Mouse (Mus musculus) testis, postnatal 10 days (tissue): ENCODE results near the gene Sox6.
A peak's percentile ranks its signal among the peaks of the same experiment; 100 is the strongest.

Experiments used
- DNase-seq: peaks from one replicate; pipeline ENCODE4 v3.0.0; 2021; ENCODE audit warnings: low spot score

Sox6 gene

GRCm38 (mm10) chr7:115830938-115831873 is 207.4 kb downstream of the Sox6 start:
- DNase-seq = peak; percentile 57

GRCm38 (mm10) chr7:115830366-115830765 is 208.2 kb downstream of the Sox6 start:
- no peak for DNase-seq

- DNase-seq = no peak
These were observed 208.8 kb downstream of the Sox6 start for GRCm38 (mm10) chr7:115829756-115830155.

DNA sequence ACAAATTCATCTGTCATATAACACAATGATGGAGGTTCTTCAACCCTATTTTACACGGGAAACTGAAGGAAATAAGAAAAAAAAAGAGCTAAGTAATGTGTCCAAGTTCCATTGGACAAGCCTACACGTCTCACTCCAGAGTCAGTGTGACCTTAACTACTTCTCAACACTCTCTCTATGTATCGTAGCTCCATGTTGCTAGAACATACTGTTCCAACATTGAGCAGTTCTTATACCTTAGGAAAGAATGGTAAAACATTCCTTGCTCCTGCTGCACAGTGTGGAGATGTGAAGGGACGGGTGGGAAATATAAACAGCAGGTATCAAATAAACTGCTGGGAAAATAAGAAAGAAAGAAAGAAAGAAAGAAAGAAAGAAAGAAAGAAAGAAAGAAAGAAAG is 209.3 kb downstream of the Sox6 start:
- DNase-seq = no peak

- DNase-seq = no peak
These were observed 213.3 kb downstream of the Sox6 start for GRCm38 (mm10) chr7:115825295-115825694.

- no peak for DNase-seq
These were observed 213.9 kb downstream of the Sox6 start for GRCm38 (mm10) chr7:115824621-115825256.

DNA sequence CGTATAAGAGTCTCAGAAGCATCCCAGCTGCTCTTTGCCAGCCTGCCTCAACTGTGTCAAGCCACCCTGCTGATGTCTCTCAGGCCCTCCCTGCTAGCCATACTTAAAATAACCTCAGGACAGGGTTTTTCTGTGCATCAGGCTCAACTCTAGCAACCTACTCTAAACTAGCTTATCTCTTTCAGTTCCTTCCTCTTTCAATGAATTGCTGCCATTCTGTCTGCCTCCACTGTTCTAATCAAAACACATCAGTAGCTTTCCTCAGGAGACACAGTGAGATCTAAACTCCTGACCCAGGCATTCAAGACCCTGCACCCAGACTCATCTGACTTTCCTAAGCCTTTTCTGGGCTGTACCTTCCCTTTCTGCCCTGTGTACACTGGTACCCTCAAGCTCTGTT is 219.5 kb downstream of the Sox6 start:
- no peak for DNase-seq

- DNase-seq = no peak
These were observed 235.3 kb downstream of the Sox6 start for GRCm38 (mm10) chr7:115803256-115803655.

GRCm38 (mm10) chr7:115794139-115794858 is 244.3 kb downstream of the Sox6 start:
- no peak for DNase-seq

- DNase-seq = no peak
These were observed 245.8 kb downstream of the Sox6 start for GRCm38 (mm10) chr7:115792841-115793240.

DNA sequence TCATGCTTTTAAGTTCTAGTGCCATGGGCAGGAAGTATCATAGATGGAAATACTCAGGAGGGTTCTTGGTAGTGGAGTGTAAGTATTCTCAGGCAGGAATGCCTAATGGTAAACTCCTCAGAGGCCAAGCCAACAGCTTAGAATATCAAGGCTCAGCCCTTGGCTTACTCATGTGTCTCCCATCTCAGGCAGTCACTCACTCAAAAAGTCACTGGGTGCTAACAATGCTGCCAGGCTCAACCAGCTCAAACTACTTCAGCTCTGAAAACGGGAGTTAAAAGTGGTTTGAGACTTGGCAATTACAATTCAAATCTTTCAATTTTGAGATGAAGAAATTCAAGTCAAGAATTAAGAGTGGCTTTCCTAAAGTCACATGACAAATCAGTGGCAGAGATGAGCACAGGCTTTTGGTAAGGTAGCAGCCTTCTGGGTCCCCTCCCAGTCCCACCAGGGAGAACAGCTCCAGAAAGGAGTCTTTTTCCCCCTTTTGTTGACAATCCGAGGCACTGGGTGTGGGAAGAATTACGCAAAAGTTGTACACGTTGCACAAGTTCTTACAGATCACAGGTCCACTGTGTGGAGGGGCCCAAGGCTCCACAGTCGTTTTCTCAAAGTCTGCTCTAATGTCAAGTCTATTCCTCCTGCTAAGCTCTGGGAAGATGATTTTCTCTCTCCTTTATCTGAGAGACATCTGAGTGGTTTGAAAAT is 249.3 kb downstream of the Sox6 start:
- DNase-seq = no peak

GRCm38 (mm10) chr7:115783982-115784917 is 254.3 kb downstream of the Sox6 start:
- no peak for DNase-seq

DNA sequence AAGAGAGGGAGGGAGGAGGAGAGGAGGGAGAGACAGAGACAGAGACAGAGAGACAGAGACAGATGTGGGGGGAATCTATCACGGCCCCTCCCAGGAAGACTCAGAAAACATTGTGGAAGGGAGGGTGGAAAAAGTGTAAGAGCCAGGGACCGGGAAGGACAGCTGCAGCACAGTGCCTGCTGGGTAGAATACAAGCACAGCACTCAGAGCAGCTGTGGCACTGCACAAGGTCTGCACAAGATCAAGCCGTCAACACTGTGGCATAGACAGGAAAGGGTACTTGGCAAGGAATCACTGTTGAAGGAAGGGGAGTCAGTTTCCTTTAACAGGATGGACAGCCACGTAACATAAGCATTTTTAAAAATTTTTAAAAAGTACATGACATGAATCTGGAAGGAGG is 258.4 kb downstream of the Sox6 start:
- DNase-seq = no peak

DNA sequence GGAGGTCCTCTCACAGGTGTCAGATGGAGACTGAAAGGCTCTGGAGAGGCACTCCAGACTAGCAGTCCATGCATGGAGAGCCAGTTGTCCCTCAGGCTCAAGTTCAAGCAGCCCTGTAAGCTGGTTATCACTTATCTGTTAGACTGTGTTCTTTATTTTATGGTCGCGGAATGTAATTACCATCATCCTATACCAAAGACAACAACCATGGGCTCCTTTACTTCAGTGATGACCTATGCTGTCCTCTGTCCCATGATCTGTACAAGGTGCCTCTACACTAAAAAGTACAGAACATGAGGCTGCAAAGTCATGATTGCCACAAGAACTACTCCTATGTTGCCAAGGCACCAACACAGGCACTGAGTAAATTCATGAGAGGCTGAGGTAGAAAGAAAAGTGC is 259.1 kb downstream of the Sox6 start:
- DNase-seq = no peak

DNA sequence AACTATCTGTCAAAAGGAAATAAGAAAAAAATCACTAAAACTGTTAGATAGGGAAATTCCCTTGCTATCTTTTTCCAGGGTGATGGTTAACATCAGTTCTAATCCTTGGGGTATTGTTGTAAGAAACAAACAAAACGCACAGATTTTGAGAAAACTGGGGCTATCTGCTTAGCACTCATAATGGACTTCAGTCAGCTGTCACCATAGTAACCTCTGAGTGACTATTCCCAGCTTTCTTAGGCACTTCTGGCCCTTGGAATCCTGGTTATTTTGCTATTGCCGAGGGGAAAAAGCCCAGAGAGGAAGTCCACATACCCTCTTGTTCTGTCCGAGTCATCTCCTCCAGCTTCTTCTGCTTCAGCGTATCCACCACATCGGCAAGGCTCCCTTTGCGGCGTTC is 261.9 kb downstream of the Sox6 start:
- DNase-seq = no peak

DNA sequence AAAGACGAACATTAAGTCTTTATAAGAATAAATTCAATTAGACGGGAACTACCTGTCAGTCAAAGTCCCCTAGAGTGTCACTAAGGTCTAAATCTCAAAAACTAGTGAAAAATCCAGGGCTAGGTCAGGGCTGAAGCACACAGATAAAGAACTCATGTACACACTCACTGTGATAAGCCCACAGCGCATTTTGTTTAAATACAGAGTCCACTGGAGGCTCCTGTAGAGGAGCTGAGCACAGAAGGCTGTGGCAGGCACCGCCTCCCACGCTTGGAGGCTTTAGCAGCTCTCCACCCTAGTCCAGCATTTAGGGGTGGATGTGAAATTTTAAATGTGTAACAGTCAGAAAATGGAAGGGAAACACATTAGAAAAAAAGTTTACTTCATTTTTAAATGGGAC is 262.3 kb downstream of the Sox6 start:
- DNase-seq = no peak

GRCm38 (mm10) chr7:115766316-115766715 is 272.3 kb downstream of the Sox6 start:
- no peak for DNase-seq

GRCm38 (mm10) chr7:115763851-115764250 is 274.7 kb downstream of the Sox6 start:
- no peak for DNase-seq

- no peak for DNase-seq
These were observed 280.4 kb downstream of the Sox6 start for GRCm38 (mm10) chr7:115758172-115758571.

GRCm38 (mm10) chr7:115755272-115755671 is 283.3 kb downstream of the Sox6 start:
- no peak for DNase-seq

DNA sequence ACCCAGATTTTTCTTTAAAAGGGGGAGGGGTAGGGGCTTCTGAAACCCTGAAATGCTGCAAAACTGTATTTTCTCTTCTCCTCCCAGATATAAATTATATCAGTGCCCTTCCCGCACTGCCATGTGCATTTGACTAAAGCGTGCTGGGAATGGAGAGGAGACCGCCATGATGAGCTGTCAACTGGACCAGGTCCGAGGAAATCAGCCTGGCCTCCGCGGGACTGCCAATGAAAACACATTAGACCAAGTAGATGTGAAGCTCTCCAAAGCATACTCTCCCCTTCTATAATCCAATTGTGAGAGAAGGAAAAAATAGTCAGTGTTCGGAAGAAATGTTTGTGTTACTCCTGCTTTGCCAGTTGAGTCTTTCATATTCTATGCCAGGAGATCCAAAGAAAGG is 284.4 kb downstream of the Sox6 start:
- no peak for DNase-seq
